Mouse (Mus musculus): Measurements from ENCODE around the gene C1qtnf6.

C1qtnf6 gene

GRCm38 (mm10) chr15:78530671-78531450, at the start of gene C1qtnf6:
Gene C1qtnf6, minus strand, starts transcription at chr15:78531416.
- DNase-seq: peak; percentile 62

- no peak for DNase-seq
These were observed 45.1 kb upstream of the C1qtnf6 start for GRCm38 (mm10) chr15:78576284-78576810.

GRCm38 (mm10) chr15:78572658-78573397, 41.6 kb upstream of the C1qtnf6 start, which contains the start of gene Rac2:
Gene Rac2, minus strand, starts transcription at chr15:78572783.
- DNase-seq: no peak

GRCm38 (mm10) chr15:78572270-78572600, 41.0 kb upstream of the C1qtnf6 start:
- no peak for DNase-seq

GRCm38 (mm10) chr15:78571554-78572269, 40.5 kb upstream of the C1qtnf6 start:
- DNase-seq: no peak

- no peak for DNase-seq
These were observed 39.0 kb upstream of the C1qtnf6 start for GRCm38 (mm10) chr15:78570170-78570569.

GRCm38 (mm10) chr15:78567608-78568120, 36.4 kb upstream of the C1qtnf6 start:
- no peak for DNase-seq

- no peak for DNase-seq
These were observed 33.7 kb upstream of the C1qtnf6 start for GRCm38 (mm10) chr15:78564764-78565435.

GRCm38 (mm10) chr15:78563937-78564336, 32.7 kb upstream of the C1qtnf6 start:
- no peak for DNase-seq

- DNase-seq: no peak
These were observed 32.1 kb upstream of the C1qtnf6 start for GRCm38 (mm10) chr15:78563344-78563743.

GRCm38 (mm10) chr15:78559141-78559979, 28.1 kb upstream of the C1qtnf6 start:
- DNase-seq: no peak

GRCm38 (mm10) chr15:78557693-78558535, 26.7 kb upstream of the C1qtnf6 start:
- DNase-seq: no peak

- DNase-seq: peak; percentile 32
These were observed 23.5 kb upstream of the C1qtnf6 start for GRCm38 (mm10) chr15:78554545-78555313.

- DNase-seq: no peak
These were observed 18.0 kb upstream of the C1qtnf6 start for GRCm38 (mm10) chr15:78549189-78549734.

- DNase-seq: no peak
These were observed 17.5 kb upstream of the C1qtnf6 start for GRCm38 (mm10) chr15:78548711-78549110.

GRCm38 (mm10) chr15:78548336-78548665, 17.1 kb upstream of the C1qtnf6 start:
- DNase-seq: no peak

- peak; percentile 62 for DNase-seq
These were observed 16.5 kb upstream of the C1qtnf6 start for GRCm38 (mm10) chr15:78547415-78548335.

- DNase-seq: no peak
These were observed 14.8 kb upstream of the C1qtnf6 start for GRCm38 (mm10) chr15:78546060-78546459.
